Mouse (Mus musculus): ENCODE data around the gene Gm49450. TPM values are rescaled to one million over a fixed set of nuclear protein-coding genes. Genes with fewer than 3 reads are reported as not detected.

Gene Gm49450
- polyA plus RNA-seq, 1 experiment from 2014 or later = not detected

DNA sequence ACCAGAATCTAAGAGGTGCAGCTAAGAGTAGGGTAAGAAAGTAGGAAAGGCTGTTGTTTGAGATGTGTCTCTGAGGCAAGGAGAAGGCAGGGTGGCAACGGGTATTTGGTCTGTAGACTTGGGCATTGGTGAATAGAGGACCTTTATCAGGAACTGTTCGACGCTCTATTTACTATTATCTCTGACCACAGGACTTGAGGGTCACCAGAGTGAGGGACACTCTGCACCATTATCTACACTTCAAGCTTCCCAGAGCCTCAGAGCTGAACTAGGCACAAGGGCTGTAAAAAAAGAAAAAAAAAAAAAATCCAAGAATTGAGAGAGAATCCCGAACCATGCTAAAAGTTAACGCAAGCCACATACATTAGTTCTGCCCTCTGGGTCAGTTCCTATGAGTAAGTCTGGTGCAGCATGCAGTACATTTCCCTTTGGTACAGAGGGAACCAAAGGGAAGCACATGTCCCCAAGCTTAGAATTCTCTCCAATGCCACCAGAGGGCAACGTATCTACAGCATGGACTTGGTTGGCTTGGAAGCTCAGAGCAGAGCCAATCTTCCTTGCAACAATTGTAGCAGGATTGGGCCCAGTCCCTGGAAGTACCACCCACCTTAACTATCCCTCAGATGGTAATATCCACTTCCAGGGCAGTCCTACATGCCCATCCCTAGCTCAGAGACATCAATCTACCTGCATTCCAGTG lies 61.3 kb downstream of the Gm49450 start:
- WGBS = 40% methylated on average over 6 of the region's 6 CpGs
- no peak for ATAC-seq (ENCODE audit: low read depth)

DNA sequence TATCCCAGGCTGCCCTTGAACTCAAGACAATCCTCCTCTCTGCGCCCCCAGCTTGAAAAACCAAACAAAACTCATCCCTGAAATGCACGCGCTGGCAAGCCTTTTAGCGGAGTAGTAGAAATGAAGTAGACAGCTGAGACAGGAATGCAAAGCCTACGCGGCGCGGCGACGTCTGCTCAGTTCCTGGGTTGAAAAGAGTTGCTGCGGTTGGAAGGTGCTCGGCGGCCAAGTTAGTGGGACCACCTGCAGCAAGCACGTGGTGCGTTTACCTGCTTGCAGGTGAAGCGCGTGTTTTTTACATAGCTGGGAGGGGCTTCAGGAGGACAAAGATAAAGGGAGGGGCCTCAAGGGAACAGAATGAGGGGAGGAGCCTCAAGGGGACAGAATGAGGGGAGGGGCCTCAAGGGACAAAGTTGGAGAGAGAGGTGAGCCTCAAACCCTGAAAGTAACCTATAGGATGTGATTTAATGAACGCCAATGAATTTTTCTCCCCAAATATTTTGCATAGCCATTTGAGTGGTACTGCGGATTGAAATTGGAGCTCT lies 62.1 kb downstream of the Gm49450 start:
- Histone ChIP-seq H3K4me2 (no peak overlapping the region), H3K27ac (replicated peaks) (no peak overlapping the region), H3K36me3 (no peaks in the 10 kb centered on the region), H3K9ac (no peak overlapping the region), H3K9me3 (no peaks in the 10 kb centered on the region), H3K27me3 (peaks cover 59% of the 10 kb centered on the region), H3K4me1 (replicated peaks) (peaks cover 31% of the 10 kb centered on the region), H3K4me3 (no peak overlapping the region)
- no peak for ATAC-seq (ENCODE audit: low read depth)
- whole genome bisulfite sequencing = 10% methylated on average over 19 of the region's 19 CpGs

More for the DNA sequence above, 61.3 kb downstream of the Gm49450 start:
- no peak overlapping the region for H3K9ac ChIP-seq
- H3K27ac ChIP-seq (replicated peaks) = no peak overlapping the region
- no peak overlapping the region for H3K4me2 ChIP-seq
- no peaks in the 10 kb centered on the region for H3K36me3 ChIP-seq
- peaks cover 31% of the 10 kb centered on the region for H3K4me1 ChIP-seq (replicated peaks)
- no peaks in the 10 kb centered on the region for H3K9me3 ChIP-seq
- peaks cover 67% of the 10 kb centered on the region for H3K27me3 ChIP-seq
- H3K4me3 ChIP-seq = no peak overlapping the region

DNA sequence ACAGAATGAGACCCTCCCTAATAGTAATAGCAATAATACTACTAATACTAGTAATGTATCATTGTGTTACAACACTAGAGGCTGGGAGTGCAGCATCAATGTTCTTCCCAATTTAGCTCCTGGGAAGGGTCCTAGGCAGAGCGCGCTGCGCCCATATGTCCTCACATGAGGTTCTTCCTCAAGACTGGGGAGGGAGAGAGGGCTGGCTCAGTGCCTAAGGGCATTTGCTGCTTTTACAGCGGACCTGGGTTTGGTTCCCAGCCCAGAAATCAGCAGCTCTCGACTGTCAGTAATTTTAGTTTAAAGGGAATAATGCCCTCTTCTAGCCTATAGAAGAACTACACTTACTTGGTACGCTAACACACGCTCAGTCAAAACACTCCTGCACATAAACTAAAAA lies 65.8 kb downstream of the Gm49450 start:
- no peak for ATAC-seq (ENCODE audit: low read depth)
- H3K9ac ChIP-seq = no peak overlapping the region
- H3K4me2 ChIP-seq = no peak overlapping the region
- H3K27me3 ChIP-seq = peaks cover 21% of the 10 kb centered on the region
- H3K36me3 ChIP-seq = no peaks in the 10 kb centered on the region
- no peak overlapping the region for H3K27ac ChIP-seq (replicated peaks)
- H3K4me1 ChIP-seq (replicated peaks) = 0 out of 2 replicates have a peak, but pooled peaks cover 3% of the 10 kb centered on the region
- H3K9me3 ChIP-seq = no peaks in the 10 kb centered on the region
- WGBS = 85% methylated on average over 7 of the region's 7 CpGs
- H3K4me3 ChIP-seq = no peak overlapping the region

DNA sequence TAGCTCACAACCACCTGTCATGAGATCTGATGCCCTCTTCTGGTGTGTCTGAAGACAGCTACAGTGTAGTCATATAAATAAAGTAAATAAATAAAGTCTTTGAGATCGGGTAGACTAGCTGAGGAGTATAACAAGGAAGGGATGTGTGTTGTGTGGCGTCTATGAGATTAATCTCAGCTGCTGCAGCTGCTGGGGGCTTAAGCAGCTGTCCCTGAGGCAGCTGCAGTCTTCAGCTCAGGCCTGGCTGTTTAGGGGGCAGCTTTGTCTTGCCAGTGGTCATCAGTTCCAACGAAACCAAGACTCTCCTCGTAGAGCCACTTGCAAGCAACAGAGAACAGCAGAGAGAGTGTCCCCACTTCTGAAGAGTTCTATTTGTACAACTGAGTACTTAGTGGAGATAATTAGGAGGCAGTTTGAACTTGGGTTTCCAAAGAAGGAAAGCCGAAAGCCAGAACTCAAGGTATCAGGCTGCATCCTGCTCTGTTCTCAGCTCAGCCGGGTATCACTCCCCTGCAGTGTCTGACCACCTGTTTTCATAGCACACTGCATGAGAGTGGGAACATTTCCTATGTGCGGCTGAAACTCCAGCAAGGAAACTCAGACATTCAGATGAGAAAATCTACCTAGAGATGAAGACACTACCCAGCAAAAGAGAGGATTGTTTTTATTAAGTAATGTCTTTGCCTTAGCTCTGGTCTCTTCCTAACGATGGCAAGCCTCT lies 66.5 kb downstream of the Gm49450 start:
- 0 out of 2 replicates have a peak, but pooled peaks cover 4% of the 10 kb centered on the region for H3K4me1 ChIP-seq (replicated peaks)
- no peak for ATAC-seq (ENCODE audit: low read depth)
- 72% methylated on average over 8 of the region's 8 CpGs for WGBS

DNA sequence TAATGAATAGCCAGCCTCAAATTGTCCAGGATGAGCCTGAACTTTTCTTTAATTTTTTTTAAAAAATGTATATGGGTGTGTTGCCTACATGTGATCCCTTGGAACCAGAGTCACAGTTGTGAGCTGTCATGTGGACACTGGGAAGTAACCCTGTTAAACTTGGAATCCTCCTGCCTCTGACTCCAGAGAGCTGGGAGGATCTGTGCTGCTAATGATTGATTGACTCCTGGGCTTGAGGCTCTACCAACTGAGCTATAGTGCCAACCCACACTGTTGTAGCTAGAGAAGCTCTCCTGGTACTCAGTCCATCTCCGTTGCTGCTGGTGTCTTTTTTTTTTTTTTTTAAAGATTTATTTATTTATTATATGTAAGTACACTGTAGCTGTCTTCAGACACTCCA lies 69.2 kb downstream of the Gm49450 start:
- Histone ChIP-seq H3K9me3 (no peaks in the 10 kb centered on the region), H3K4me1 (replicated peaks) (peaks cover 22% of the 10 kb centered on the region), H3K4me3 (no peak overlapping the region), H3K4me2 (no peak overlapping the region), H3K9ac (no peak overlapping the region), H3K27ac (replicated peaks) (no peak overlapping the region), H3K27me3 (no peaks in the 10 kb centered on the region), H3K36me3 (no peaks in the 10 kb centered on the region)
- ATAC-seq (ENCODE audit: low read depth) = no peak
- 88% methylated on average over 1 of the region's 1 CpGs for WGBS

More for the DNA sequence above, 66.5 kb downstream of the Gm49450 start:
- H3K4me2 ChIP-seq = no peak overlapping the region
- no peaks in the 10 kb centered on the region for H3K36me3 ChIP-seq
- H3K27me3 ChIP-seq = peaks cover 15% of the 10 kb centered on the region
- H3K9me3 ChIP-seq = no peaks in the 10 kb centered on the region
- no peak overlapping the region for H3K4me3 ChIP-seq
- no peak overlapping the region for H3K27ac ChIP-seq (replicated peaks)
- no peak overlapping the region for H3K9ac ChIP-seq

DNA sequence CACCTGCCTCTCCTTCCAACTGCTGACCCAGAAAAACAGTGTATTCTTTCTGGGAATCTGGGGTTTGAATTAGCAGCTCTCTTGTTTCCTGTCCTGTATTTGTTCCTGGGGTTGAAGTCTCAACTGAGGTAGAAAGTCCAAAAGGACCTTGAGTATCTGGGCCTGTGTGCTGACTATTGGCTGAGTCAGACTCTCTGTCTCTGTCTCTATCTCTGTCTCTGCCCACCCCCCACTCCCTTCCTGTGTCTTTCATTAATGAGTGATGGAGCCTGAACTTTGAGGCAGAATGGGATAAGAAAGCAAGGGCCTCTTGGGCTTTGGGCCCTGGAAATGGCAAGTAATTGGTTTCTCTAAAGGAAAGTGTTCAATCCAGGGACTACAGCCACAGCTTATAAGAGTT lies 69.7 kb downstream of the Gm49450 start:
- ATAC-seq (ENCODE audit: low read depth) = no peak
- H3K27ac ChIP-seq (replicated peaks) = no peak overlapping the region
- 0 out of 2 replicates have a peak, but pooled peaks cover 4% of the 10 kb centered on the region for H3K36me3 ChIP-seq
- H3K9ac ChIP-seq = no peak overlapping the region
- no peaks in the 10 kb centered on the region for H3K9me3 ChIP-seq
- no peak overlapping the region for H3K4me3 ChIP-seq
- no peaks in the 10 kb centered on the region for H3K27me3 ChIP-seq
- H3K4me2 ChIP-seq = no peak overlapping the region
- peaks cover 26% of the 10 kb centered on the region for H3K4me1 ChIP-seq (replicated peaks)

Other genes starting within 250 kb of the Gm49450 start
- 2.2 and 4.1 TPM in 2 replicates for gene Ccdc65, start 245.3 kb downstream of the Gm49450 start, polyA plus RNA-seq (2015; fragmentation: Nextera tagmentation; extraction: Ambion mirVana)
- 8.1 and 10.9 TPM in 2 replicates for gene Fkbp11, start 225.4 kb downstream of the Gm49450 start, polyA plus RNA-seq (2015; fragmentation: Nextera tagmentation; extraction: Ambion mirVana)
- gene Arf3, start 190.3 kb downstream of the Gm49450 start, polyA plus RNA-seq (2015; fragmentation: Nextera tagmentation; extraction: Ambion mirVana) = 71.9 and 74.9 TPM in 2 replicates
- not detected in 2 replicates for gene Wnt10b, start 175.4 kb downstream of the Gm49450 start, polyA plus RNA-seq (2015; fragmentation: Nextera tagmentation; extraction: Ambion mirVana)
- 3.6 and 3.9 TPM in 2 replicates for gene Wnt1, start 163.7 kb downstream of the Gm49450 start, polyA plus RNA-seq (2015; fragmentation: Nextera tagmentation; extraction: Ambion mirVana)
- gene Ddn, start 144.1 kb downstream of the Gm49450 start, polyA plus RNA-seq (2015; fragmentation: Nextera tagmentation; extraction: Ambion mirVana) = 0.50 TPM in 2 replicates
- 71.8 and 79.4 TPM in 2 replicates for gene Prkag1, start 122.0 kb downstream of the Gm49450 start, polyA plus RNA-seq (2015; fragmentation: Nextera tagmentation; extraction: Ambion mirVana)
- 9.7 and 10.8 TPM in 2 replicates for gene Kmt2d, start 82.3 kb downstream of the Gm49450 start, polyA plus RNA-seq (2015; fragmentation: Nextera tagmentation; extraction: Ambion mirVana)
- gene Rhebl1, start 59.0 kb downstream of the Gm49450 start, polyA plus RNA-seq (2015; fragmentation: Nextera tagmentation; extraction: Ambion mirVana) = 27.8 and 33.3 TPM in 2 replicates
- gene Dhh, start 55.0 kb downstream of the Gm49450 start, polyA plus RNA-seq (2015; fragmentation: Nextera tagmentation; extraction: Ambion mirVana) = 3.1 and 4.3 TPM in 2 replicates
- 34.9 and 39.0 TPM in 2 replicates for gene Lmbr1l, start 35.3 kb downstream of the Gm49450 start, polyA plus RNA-seq (2015; fragmentation: Nextera tagmentation; extraction: Ambion mirVana)
- gene Tuba1b, start 19.0 kb downstream of the Gm49450 start, polyA plus RNA-seq (2015; fragmentation: Nextera tagmentation; extraction: Ambion mirVana) = 1,062 and 1,121 TPM in 2 replicates
- gene Tuba1a, start 152 bp upstream of the Gm49450 start, polyA plus RNA-seq (2015; fragmentation: Nextera tagmentation; extraction: Ambion mirVana) = 13,124 and 14,228 TPM in 2 replicates
- gene Tuba1c, start 76.3 kb upstream of the Gm49450 start, polyA plus RNA-seq (2015; fragmentation: Nextera tagmentation; extraction: Ambion mirVana) = 25.6 and 29.7 TPM in 2 replicates
- 268 and 371 TPM in 2 replicates for gene Prph, start 101.6 kb upstream of the Gm49450 start, polyA plus RNA-seq (2015; fragmentation: Nextera tagmentation; extraction: Ambion mirVana)
- gene Troap, start 121.0 kb upstream of the Gm49450 start, polyA plus RNA-seq (2015; fragmentation: Nextera tagmentation; extraction: Ambion mirVana) = 6.3 and 6.9 TPM in 2 replicates
- gene C1ql4, start 134.3 kb upstream of the Gm49450 start, polyA plus RNA-seq (2015; fragmentation: Nextera tagmentation; extraction: Ambion mirVana) = 2.7 and 3.5 TPM in 2 replicates
- 0.25 and 0.49 TPM in 2 replicates for gene Dnajc22, start 139.6 kb upstream of the Gm49450 start, polyA plus RNA-seq (2015; fragmentation: Nextera tagmentation; extraction: Ambion mirVana)
- 44.4 and 48.9 TPM in 2 replicates for gene Spats2, start 172.4 kb upstream of the Gm49450 start, polyA plus RNA-seq (2015; fragmentation: Nextera tagmentation; extraction: Ambion mirVana)